Mouse (Mus musculus): ENCODE data around the gene Mafg. TPM values are rescaled to one million over a fixed set of nuclear protein-coding genes. Genes with fewer than 3 reads are reported as not detected.
A peak's percentile ranks its signal among the peaks of the same experiment; 100 is the strongest.

The Mafg gene
- polyA plus RNA-seq, 1 experiment from 2014 or later, result 24.3 TPM

DNA sequence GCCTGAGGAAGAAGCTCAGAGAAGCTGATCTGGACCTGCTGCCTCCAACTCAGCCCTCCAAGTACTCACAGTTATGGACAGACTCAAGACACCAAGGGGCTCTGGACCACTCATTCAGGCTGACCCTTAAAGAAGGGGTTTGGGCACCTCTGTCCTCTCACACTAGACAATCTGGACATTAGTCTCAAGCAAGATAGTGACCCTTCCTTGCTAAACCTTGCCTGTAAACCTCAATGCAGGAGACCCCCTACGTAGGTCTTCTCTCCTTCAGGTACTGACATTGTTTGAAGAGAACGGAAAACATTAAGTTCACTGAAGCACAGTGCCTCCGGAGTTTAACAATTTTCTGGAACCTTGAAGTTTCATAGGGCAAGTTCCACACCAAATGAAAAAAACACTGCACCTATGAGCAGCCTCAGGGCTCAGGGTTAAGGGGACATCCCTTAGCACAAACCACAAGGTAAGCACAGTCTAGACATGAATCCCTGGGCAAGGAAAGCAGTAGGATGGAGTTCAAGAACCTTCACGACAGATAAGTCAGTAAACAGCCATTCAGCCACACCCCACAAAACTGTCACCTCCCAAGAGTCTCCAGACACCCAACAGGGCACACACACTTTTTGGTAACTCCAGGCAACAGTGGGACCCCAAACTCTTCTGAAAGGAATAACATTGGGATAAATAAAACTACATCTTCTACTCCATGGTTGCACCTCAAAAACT is 1.5 kb downstream of the Mafg start:
- H3K27me3 ChIP-seq (ENCODE audit: insufficient read depth, low read length), result no peaks in the 10 kb centered on the region
- 36% methylated on average over 4 of the region's 4 CpGs for WGBS
- peak overlapping the region; percentile 84 for H3K4me2 ChIP-seq (replicated peaks; ENCODE audit: low read depth, low read length)
- H3K27ac ChIP-seq (ENCODE audit: low read length), result peak overlapping the region; percentile 91
- H3K9me3 ChIP-seq (ENCODE audit: low read length), result no peaks in the 10 kb centered on the region
- peaks cover 39% of the 10 kb centered on the region for H3K4me1 ChIP-seq (ENCODE audit: insufficient read depth, low read length)
- H3K9ac ChIP-seq (replicated peaks; ENCODE audit: low read length), result peak overlapping the region; percentile 94
- peaks cover 17% of the 10 kb centered on the region for H3K36me3 ChIP-seq (ENCODE audit: insufficient read depth, low read length)
- peak overlapping the region; percentile 90 for H3K4me3 ChIP-seq (ENCODE audit: low read length)
- ATAC-seq (ENCODE audit: low FRiP score, low TSS enrichment), result no peak

DNA sequence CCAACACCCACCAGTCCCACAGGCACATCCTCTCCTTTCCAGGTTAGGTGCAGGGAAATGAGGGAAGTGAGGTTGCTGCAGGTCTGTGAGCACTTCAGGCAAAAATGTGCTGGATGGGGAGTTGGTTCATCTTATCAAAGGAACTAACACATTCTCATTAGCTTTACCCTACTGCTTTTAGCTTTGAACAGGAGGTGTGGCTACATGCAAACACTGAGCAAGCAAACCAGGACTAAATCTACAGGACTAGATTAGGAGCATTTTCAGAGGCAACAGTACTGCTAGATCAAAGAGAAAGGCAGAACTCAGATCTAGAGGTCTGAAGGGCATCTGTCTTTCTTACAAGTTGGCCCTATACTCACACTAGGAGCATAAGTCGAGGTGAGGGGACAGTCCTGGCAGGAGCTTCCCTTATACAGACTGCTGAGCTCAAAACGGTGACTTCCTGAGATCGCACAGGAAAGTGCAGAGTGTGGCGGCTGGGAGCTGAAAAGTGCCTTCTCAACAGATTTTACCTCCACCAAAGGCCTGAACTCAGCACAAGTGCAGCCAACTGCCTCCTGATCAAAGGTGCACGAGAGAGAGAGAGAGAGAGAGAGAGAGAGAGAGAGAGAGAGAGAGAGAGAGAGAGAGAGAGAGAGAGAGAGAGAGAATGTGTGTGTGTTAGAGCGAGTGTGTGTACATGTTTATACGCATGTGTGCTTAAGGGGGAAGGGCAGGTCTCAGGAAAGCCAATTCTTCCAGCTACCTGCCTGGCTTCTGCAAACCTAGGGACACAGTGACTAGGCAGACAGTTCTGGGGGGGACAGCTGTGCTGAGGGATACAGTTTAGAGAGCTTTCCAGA is 2.3 kb downstream of the Mafg start:
- Histone ChIP-seq H3K36me3 (ENCODE audit: insufficient read depth, low read length) (peaks cover 17% of the 10 kb centered on the region), H3K27ac (ENCODE audit: low read length) (peak overlapping the region; percentile 85), H3K27me3 (ENCODE audit: insufficient read depth, low read length) (no peaks in the 10 kb centered on the region), H3K9ac (replicated peaks; ENCODE audit: low read length) (peak overlapping the region; percentile 40), H3K4me3 (ENCODE audit: low read length) (peak overlapping the region; percentile 90), H3K4me2 (replicated peaks; ENCODE audit: low read depth, low read length) (peak overlapping the region; percentile 84), H3K4me1 (ENCODE audit: insufficient read depth, low read length) (peaks cover 39% of the 10 kb centered on the region), H3K9me3 (ENCODE audit: low read length) (no peaks in the 10 kb centered on the region)
- 28% methylated on average over 7 of the region's 7 CpGs for WGBS
- ATAC-seq (ENCODE audit: low FRiP score, low TSS enrichment), result no peak

- no peaks in the 10 kb centered on the region for H3K9me3 ChIP-seq (ENCODE audit: low read length)
- H3K4me1 ChIP-seq (ENCODE audit: insufficient read depth, low read length), result peaks cover 39% of the 10 kb centered on the region
- peaks cover 17% of the 10 kb centered on the region for H3K36me3 ChIP-seq (ENCODE audit: insufficient read depth, low read length)
- H3K4me2 ChIP-seq (replicated peaks; ENCODE audit: low read depth, low read length), result peak overlapping the region; percentile 37
- peak overlapping the region; percentile 40 for H3K9ac ChIP-seq (replicated peaks; ENCODE audit: low read length)
- WGBS, result 18% methylated on average over 5 of the region's 5 CpGs
- H3K27me3 ChIP-seq (ENCODE audit: insufficient read depth, low read length), result no peaks in the 10 kb centered on the region
- no peak for ATAC-seq (ENCODE audit: low FRiP score, low TSS enrichment)
- peak overlapping the region; percentile 85 for H3K27ac ChIP-seq (ENCODE audit: low read length)
- H3K4me3 ChIP-seq (ENCODE audit: low read length), result 0 out of 2 replicates have a peak overlapping the region, but pooled peaks have one; percentile 8
Observed at GRCm38 (mm10) chr11:120630401-120630871, 3.0 kb downstream of the Mafg start.

DNA sequence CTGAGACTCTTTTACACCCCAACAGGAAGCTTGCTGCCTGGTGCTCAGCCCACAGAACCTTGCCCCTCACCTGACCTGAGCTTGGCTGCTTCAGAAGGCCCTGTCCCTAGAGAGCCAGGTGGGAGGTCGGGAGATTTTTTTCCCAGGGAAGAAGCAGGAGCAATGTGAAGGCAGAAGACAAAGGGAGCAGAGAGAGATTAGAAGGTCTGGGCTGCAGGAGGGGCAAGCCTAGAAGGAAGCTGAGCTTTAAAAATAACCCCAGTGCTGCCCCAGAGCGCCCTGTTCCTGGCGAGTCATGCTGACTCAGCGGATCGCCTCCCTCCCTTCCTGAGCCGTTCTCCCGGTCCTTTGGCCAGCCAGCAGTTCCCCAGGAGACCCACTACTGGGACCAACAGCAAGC is 3.5 kb downstream of the Mafg start:
- Histone ChIP-seq H3K9ac (replicated peaks; ENCODE audit: low read length) (peak overlapping the region; percentile 40), H3K9me3 (ENCODE audit: low read length) (no peaks in the 10 kb centered on the region), H3K4me3 (ENCODE audit: low read length) (peak overlapping the region; percentile 8; the same call in 1 of the 2 replicates), H3K27me3 (ENCODE audit: insufficient read depth, low read length) (no peaks in the 10 kb centered on the region), H3K27ac (ENCODE audit: low read length) (peak overlapping the region; percentile 85), H3K36me3 (ENCODE audit: insufficient read depth, low read length) (peaks cover 17% of the 10 kb centered on the region), H3K4me2 (replicated peaks; ENCODE audit: low read depth, low read length) (peak overlapping the region; percentile 37), H3K4me1 (ENCODE audit: insufficient read depth, low read length) (peaks cover 44% of the 10 kb centered on the region)
- ATAC-seq (ENCODE audit: low FRiP score, low TSS enrichment), result no peak
- WGBS, result 23% methylated on average over 7 of the region's 7 CpGs

- peaks cover 17% of the 10 kb centered on the region for H3K36me3 ChIP-seq (ENCODE audit: insufficient read depth, low read length)
- H3K27ac ChIP-seq (ENCODE audit: low read length), result peak overlapping the region; percentile 85
- H3K9me3 ChIP-seq (ENCODE audit: low read length), result no peaks in the 10 kb centered on the region
- ATAC-seq (ENCODE audit: low FRiP score, low TSS enrichment), result no peak
- WGBS, result 78% methylated on average over 23 of the region's 23 CpGs
- H3K27me3 ChIP-seq (ENCODE audit: insufficient read depth, low read length), result no peaks in the 10 kb centered on the region
- H3K4me3 ChIP-seq (ENCODE audit: low read length), result no peak overlapping the region
- peaks cover 45% of the 10 kb centered on the region for H3K4me1 ChIP-seq (ENCODE audit: insufficient read depth, low read length)
- peak overlapping the region; percentile 40; the same call in 1 of the 2 replicates for H3K9ac ChIP-seq (replicated peaks; ENCODE audit: low read length)
- H3K4me2 ChIP-seq (replicated peaks; ENCODE audit: low read depth, low read length), result peak overlapping the region; percentile 37
Observed at GRCm38 (mm10) chr11:120629341-120629730, 4.1 kb downstream of the Mafg start.

DNA sequence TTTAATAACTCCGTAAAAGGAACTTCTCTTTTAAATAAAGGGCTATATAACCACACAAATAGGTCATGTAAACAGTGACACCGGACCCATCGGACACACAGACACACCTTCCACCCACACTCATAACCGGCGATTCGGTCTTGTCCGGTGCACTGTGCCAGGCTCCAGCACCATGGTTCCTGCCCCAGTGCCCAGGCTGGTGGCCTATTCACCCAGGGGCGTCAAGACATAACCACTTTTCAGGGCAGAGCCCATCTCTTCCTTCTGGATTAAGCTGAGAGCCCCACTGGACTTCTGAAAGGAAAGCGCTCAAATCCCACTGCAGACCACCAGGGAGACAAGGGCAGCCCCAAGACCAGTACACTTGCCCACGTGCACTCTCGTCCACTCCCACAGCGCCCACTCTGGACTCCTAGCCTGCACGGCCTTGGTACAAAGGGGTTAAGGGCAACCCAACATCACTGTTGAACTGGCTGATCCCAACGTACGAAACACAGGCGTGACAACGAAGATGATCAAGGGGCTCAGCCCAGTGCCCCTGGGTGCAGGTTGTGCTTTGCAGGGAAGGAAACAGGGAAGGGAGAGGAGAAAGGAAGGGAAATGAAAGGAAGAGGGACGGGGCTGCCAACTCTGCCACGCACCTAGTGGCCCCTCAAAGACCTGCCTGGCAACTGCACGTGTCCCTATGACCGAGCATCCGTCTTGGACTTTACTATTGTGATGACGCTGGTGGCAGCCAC is 4.6 kb downstream of the Mafg start:
- no peak for ATAC-seq (ENCODE audit: low FRiP score, low TSS enrichment)
- Histone ChIP-seq H3K4me1 (ENCODE audit: insufficient read depth, low read length) (peaks cover 47% of the 10 kb centered on the region), H3K36me3 (ENCODE audit: insufficient read depth, low read length) (peaks cover 17% of the 10 kb centered on the region), H3K9me3 (ENCODE audit: low read length) (no peaks in the 10 kb centered on the region), H3K9ac (replicated peaks; ENCODE audit: low read length) (no peak overlapping the region), H3K27me3 (ENCODE audit: insufficient read depth, low read length) (no peaks in the 10 kb centered on the region), H3K27ac (ENCODE audit: low read length) (no peak overlapping the region), H3K4me2 (replicated peaks; ENCODE audit: low read depth, low read length) (no peak overlapping the region), H3K4me3 (ENCODE audit: low read length) (no peak overlapping the region)
- 93% methylated on average over 23 of the region's 23 CpGs for WGBS

- 83% methylated on average over 22 of the region's 22 CpGs for WGBS
- no peak overlapping the region for H3K4me2 ChIP-seq (replicated peaks; ENCODE audit: low read depth, low read length)
- no peak overlapping the region for H3K27ac ChIP-seq (ENCODE audit: low read length)
- no peaks in the 10 kb centered on the region for H3K9me3 ChIP-seq (ENCODE audit: low read length)
- H3K9ac ChIP-seq (replicated peaks; ENCODE audit: low read length), result no peak overlapping the region
- H3K27me3 ChIP-seq (ENCODE audit: insufficient read depth, low read length), result no peaks in the 10 kb centered on the region
- peaks cover 22% of the 10 kb centered on the region for H3K36me3 ChIP-seq (ENCODE audit: insufficient read depth, low read length)
- peaks cover 48% of the 10 kb centered on the region for H3K4me1 ChIP-seq (ENCODE audit: insufficient read depth, low read length)
- H3K4me3 ChIP-seq (ENCODE audit: low read length), result no peak overlapping the region
- no peak for ATAC-seq (ENCODE audit: low FRiP score, low TSS enrichment)
Observed at GRCm38 (mm10) chr11:120627468-120628300, 5.7 kb downstream of the Mafg start.

- Histone ChIP-seq H3K9ac (replicated peaks; ENCODE audit: low read length) (no peak overlapping the region), H3K4me1 (ENCODE audit: insufficient read depth, low read length) (peaks cover 43% of the 10 kb centered on the region), H3K36me3 (ENCODE audit: insufficient read depth, low read length) (peaks cover 23% of the 10 kb centered on the region), H3K4me3 (ENCODE audit: low read length) (no peak overlapping the region), H3K27ac (ENCODE audit: low read length) (no peak overlapping the region), H3K4me2 (replicated peaks; ENCODE audit: low read depth, low read length) (no peak overlapping the region), H3K27me3 (ENCODE audit: insufficient read depth, low read length) (no peaks in the 10 kb centered on the region), H3K9me3 (ENCODE audit: low read length) (no peaks in the 10 kb centered on the region)
- 91% methylated on average over 11 of the region's 11 CpGs for WGBS
- no peak for ATAC-seq (ENCODE audit: low FRiP score, low TSS enrichment)
Observed at GRCm38 (mm10) chr11:120626785-120627467, 6.5 kb downstream of the Mafg start.
